ENCODE assay signal across 11 mouse cellular contexts in the genomic region with DNA sequence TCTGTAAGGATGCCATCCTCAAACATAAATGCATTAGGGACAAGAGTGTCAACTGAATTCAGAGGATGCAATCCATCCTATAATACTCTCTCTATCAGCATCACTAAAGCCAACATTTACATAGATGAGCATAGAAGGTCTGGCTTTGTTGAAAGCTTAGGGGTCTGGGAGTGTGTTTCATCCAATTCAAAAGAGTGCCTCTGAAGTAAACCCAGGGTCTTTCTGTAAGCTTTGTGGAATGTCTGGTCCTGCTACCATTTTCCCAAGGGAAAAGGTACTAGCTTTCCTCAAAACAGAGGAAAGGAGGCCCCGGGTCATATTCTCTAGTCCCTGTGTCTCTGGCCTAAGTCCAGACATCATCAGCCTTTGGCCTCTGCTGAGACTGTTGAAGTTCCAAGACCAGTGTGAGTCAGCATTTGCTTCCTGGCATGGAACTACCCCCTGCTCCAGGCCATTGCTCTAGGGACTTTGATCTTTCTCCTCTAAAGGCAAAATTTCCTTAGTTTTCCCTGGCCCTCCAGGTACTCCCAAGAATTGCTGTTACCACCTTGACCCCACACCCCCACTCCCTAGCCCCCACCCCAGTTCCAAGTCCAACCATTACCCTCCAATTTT.
A peak's percentile ranks its signal among the peaks of the same experiment; 100 is the strongest.
DNase-seq lines count a peak whose midpoint lies in the region; ATAC-seq and TF ChIP-seq lines count a peak whose summit lies in the region.
"Had no signal": no experiment of that assay in that cellular context is flagged by ENCODE, and none has a peak within 500 bp of the region (broad histone marks: within the 10 kb centered on the region; RNA-seq: fewer than 3 reads in every experiment).

No protein-coding gene starts in this region.

- H3K4me3 ChIP-seq in liver, adult 2 months (ENCODE audit: insufficient read depth, low read depth, low read length) = no peak overlapping the region
- no peak overlapping the region for H3K4me3 ChIP-seq in forebrain, embryonic 16.5 days (replicated peaks; ENCODE audit: low read length)
- H3K4me3 ChIP-seq in midbrain, embryonic 11.5 days (ENCODE audit: low read depth, low read length) = no peak overlapping the region
- H3K4me3 ChIP-seq: lung, embryonic 15.5 days had no signal

- peak; percentile 89 for DNase-seq in liver, adult 2 months (ENCODE audit: extremely low read depth, low read depth, low spot score)
- no peak for DNase-seq in liver
- peak; percentile 52 for DNase-seq in adrenal gland, postnatal 25 days
- peak; percentile 44 for DNase-seq in heart, postnatal 4 days
- DNase-seq in kidney, postnatal 4 days = peak; percentile 47 to 63
- DNase-seq in midbrain, embryonic 11.5 days (ENCODE audit: low spot score, missing footprints) = no peak
- DNase-seq: thymus, adult 18-20 months had no signal

- H3K9ac ChIP-seq in liver, adult 2 months (ENCODE audit: low read depth, low read length) = no peak overlapping the region
- no peak overlapping the region for H3K9ac ChIP-seq in forebrain, embryonic 16.5 days (replicated peaks; ENCODE audit: low read depth, low read length)
- H3K9ac ChIP-seq in midbrain, embryonic 11.5 days (ENCODE audit: low read length) = no peak overlapping the region
- H3K9ac ChIP-seq: lung, embryonic 15.5 days had no signal

- H3K27ac ChIP-seq in liver, adult 2 months (replicated peaks; ENCODE audit: insufficient read depth, low read depth, low read length) = peak overlapping the region; percentile 32; the same call in 1 of the 2 replicates
- H3K27ac ChIP-seq in forebrain, embryonic 16.5 days (ENCODE audit: low read length) = no peak overlapping the region
- no peak overlapping the region for H3K27ac ChIP-seq in midbrain, embryonic 11.5 days (ENCODE audit: low read depth, low read length)
- H3K27ac ChIP-seq: lung, embryonic 15.5 days had no signal

- H3K4me2 ChIP-seq in forebrain, embryonic 16.5 days (ENCODE audit: low read length) = no peak overlapping the region
- no peak overlapping the region for H3K4me2 ChIP-seq in midbrain, embryonic 11.5 days
- H3K4me2 ChIP-seq: lung, embryonic 15.5 days had no signal

- no peak for TF ChIP-seq CTCF in liver, adult 2 months (IDR thresholded peaks at IDR 0.05; ENCODE audit: low read depth, low read length)

- H3K4me1 ChIP-seq in liver, adult 2 months (ENCODE audit: control insufficient read depth, insufficient read depth, low read length) = peaks cover 7% of the 10 kb centered on the region
- peaks cover 5% of the 10 kb centered on the region; the same call in 1 of the 2 replicates for H3K4me1 ChIP-seq in forebrain, embryonic 16.5 days (replicated peaks; ENCODE audit: control insufficient read depth, insufficient read depth, low read length)
- no peaks in the 10 kb centered on the region; the same call in 1 of the 2 replicates for H3K4me1 ChIP-seq in midbrain, embryonic 11.5 days (ENCODE audit: control insufficient read depth, insufficient read depth, low read length)
- H3K4me1 ChIP-seq: lung, embryonic 15.5 days had no signal

- ATAC-seq in forebrain, embryonic 16.5 days = no peak
- ATAC-seq in midbrain, embryonic 11.5 days (ENCODE audit: low FRiP score) = no peak
- ATAC-seq in monocyte, adult 5-6 weeks (replicated peaks; ENCODE audit: insufficient number of reproducible peaks, low FRiP score, low TSS enrichment, poor library complexity, severe bottlenecking) = no peak
- ATAC-seq: forebrain, embryonic 14.5 days had no signal

- no peaks in the 10 kb centered on the region for H3K27me3 ChIP-seq in liver, adult 2 months (ENCODE audit: control insufficient read depth, insufficient read depth, low read length)
- H3K27me3 ChIP-seq in forebrain, embryonic 16.5 days (replicated peaks; ENCODE audit: control insufficient read depth, insufficient read depth, low read length) = no peaks in the 10 kb centered on the region
- H3K27me3 ChIP-seq in midbrain, embryonic 11.5 days (ENCODE audit: control insufficient read depth, insufficient read depth, low read length) = no peaks in the 10 kb centered on the region
- H3K27me3 ChIP-seq: lung, embryonic 15.5 days had no signal

- no peaks in the 10 kb centered on the region for H3K79me2 ChIP-seq in liver, adult 2 months (ENCODE audit: control insufficient read depth, insufficient read depth, low read length)

- WGBS in liver, adult 2 months = 3% methylated on average over 1 of the region's 1 CpGs
- 83% methylated on average over 1 of the region's 1 CpGs for whole genome bisulfite sequencing in forebrain, embryonic 16.5 days
- WGBS in midbrain, embryonic 11.5 days = 80% methylated on average over 1 of the region's 1 CpGs

- no peaks in the 10 kb centered on the region for H3K9me3 ChIP-seq in forebrain, embryonic 16.5 days (ENCODE audit: control insufficient read depth, low read length)
- no peaks in the 10 kb centered on the region; the same call in 1 of the 2 replicates for H3K9me3 ChIP-seq in midbrain, embryonic 11.5 days (ENCODE audit: control insufficient read depth, low read length)
- H3K9me3 ChIP-seq: lung, embryonic 15.5 days had no signal

- TF ChIP-seq POLR2A in liver, adult 2 months (IDR thresholded peaks at IDR 0.05; ENCODE audit: extremely low read depth, insufficient read depth, low read length) = no peak

- H3K36me3 ChIP-seq in liver, adult 2 months (ENCODE audit: control insufficient read depth, insufficient read depth, low read length) = no peaks in the 10 kb centered on the region
- H3K36me3 ChIP-seq in forebrain, embryonic 16.5 days (ENCODE audit: control insufficient read depth, insufficient read depth) = no peaks in the 10 kb centered on the region
- H3K36me3 ChIP-seq in midbrain, embryonic 11.5 days (ENCODE audit: control insufficient read depth, insufficient read depth, low read length) = no peaks in the 10 kb centered on the region
- H3K36me3 ChIP-seq: lung, embryonic 15.5 days had no signal

Comparison
In these comparisons a context has a peak if more than half of its experiments do, and no peak if none do; other contexts are left out.
1. DNase-seq: peak in liver, adult 2 months (single experiment), adrenal gland, postnatal 25 days (single experiment), heart, postnatal 4 days (single experiment) and kidney, postnatal 4 days (2 of 2); none in liver (single experiment) and midbrain, embryonic 11.5 days (single experiment).